Mouse (Mus musculus) stomach, embryonic 16.5 days (tissue): ENCODE measurements around the gene Zfp710. TPM values are rescaled to one million over a fixed set of nuclear protein-coding genes. Genes with fewer than 3 reads are reported as not detected.
A peak's percentile ranks its signal among the peaks of the same experiment; 100 is the strongest.
"Not testable (repeated sequence)": the region's sequence is repeated elsewhere in the genome, so short reads cannot be mapped to it uniquely, and the experiment has no call there.

ENCODE experiments used
- ATAC-seq: fragments of 200-750 bp; cut with Nextera tagmentation; 2 replicates; pipeline ENCODE4 v1.8.0; 2017; ENCODE audit warnings: moderate number of reproducible peaks, moderate TSS enrichment; ENCODE audit not compliant: insufficient read depth, low FRiP score
- H3K27ac ChIP-seq: fragments of 300-500 bp; sonication (generic); 2 replicates; pipeline ENCODE4 v1.5.1; 2014; ENCODE audit warnings: low read length
- H3K27me3 ChIP-seq: fragments of 300-500 bp; sonication (generic); 2 replicates; pipeline ENCODE4 v1.6.1; 2014; ENCODE audit warnings: low read length, control low read depth, mixed read lengths; ENCODE audit not compliant: control insufficient read depth, insufficient read depth
- H3K36me3 ChIP-seq: fragments of 300-500 bp; sonication (generic); 2 replicates; pipeline ENCODE4 v1.6.1; 2014; ENCODE audit warnings: low read length; ENCODE audit not compliant: control insufficient read depth, insufficient read depth
- H3K4me1 ChIP-seq: fragments of 300-500 bp; sonication (generic); 2 replicates; pipeline ENCODE4 v1.6.1; 2014; ENCODE audit warnings: low read length, control low read depth, mixed read lengths; ENCODE audit not compliant: control insufficient read depth, insufficient read depth
- H3K4me2 ChIP-seq: fragments of 300-500 bp; sonication (generic); 2 replicates; pipeline ENCODE4 v1.6.1; 2014; ENCODE audit warnings: low read depth, low read length, mixed read lengths
- H3K4me3 ChIP-seq: fragments of 300-500 bp; sonication (generic); replicated peaks from 2 replicates; pipeline ENCODE4 v1.5.1; 2014; ENCODE audit warnings: mild to moderate bottlenecking, low read length
- H3K9ac ChIP-seq: fragments of 300-500 bp; sonication (generic); 2 replicates; pipeline ENCODE4 v1.6.1; 2014; ENCODE audit warnings: low read length
- H3K9me3 ChIP-seq: fragments of 300-500 bp; sonication (generic); replicated peaks from 2 replicates; pipeline ENCODE4 v1.6.1; 2016; ENCODE audit warnings: low read length, control low read depth; ENCODE audit not compliant: control insufficient read depth
- WGBS: fragments of 180-500 bp; shearing (Covaris S2); extraction: QIAGEN DNeasy Blood & Tissue Kit; methylation state at CpG from one replicate; pipeline ENCODE4 v1.1.7; 2014; 5-methylcytosine and 5-hydroxymethylcytosine counted together
- polyA plus RNA-seq: library from polyadenylated mRNA; unstranded; fragments of >200 nt; fragmentation: Nextera tagmentation; extraction: Ambion mirVana; gene quantifications from 2 replicates; pipeline ENCODE4 v1.2.1, GENCODE M21; 2015

Zfp710 gene
- 14.3 and 16.7 TPM in 2 replicates for polyA plus RNA-seq

- ATAC-seq = peak; percentile 89
- 1% methylated on average over 42 of the region's 42 CpGs for WGBS
- H3K27me3 ChIP-seq = no peaks in the 10 kb centered on the region
These were observed at the start of gene Zfp710 for GRCm38 (mm10) chr7:80024521-80025390. Gene Zfp710 (plus strand): TSS chr7:80024814.

DNA sequence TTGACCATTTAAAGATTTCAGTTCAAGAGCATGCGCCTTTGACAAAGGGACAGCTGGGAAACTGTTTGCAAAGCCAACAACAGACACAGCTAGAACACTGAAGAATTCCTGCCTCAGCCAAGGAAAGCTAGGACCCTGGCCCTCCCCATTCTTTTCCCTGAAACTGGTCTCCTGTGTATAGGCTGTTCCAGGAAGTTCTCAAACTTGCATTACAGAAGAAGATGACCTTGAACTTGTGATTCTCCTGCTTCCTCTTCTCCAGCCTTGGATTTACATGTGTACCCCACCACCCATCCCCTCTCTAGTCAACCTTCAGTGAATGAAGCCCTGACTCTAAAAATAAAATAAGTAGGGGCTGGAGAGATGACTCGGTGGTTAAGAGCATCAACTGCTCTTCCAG, 49.3 kb upstream of the Zfp710 start:
- ATAC-seq = no peak
- no peak overlapping the region for H3K4me2 ChIP-seq
- no peak overlapping the region for H3K9ac ChIP-seq
- no peaks in the 10 kb centered on the region for H3K36me3 ChIP-seq
- no peak overlapping the region for H3K27ac ChIP-seq
- H3K4me1 ChIP-seq = no peaks in the 10 kb centered on the region
- 88% methylated on average over 2 of the region's 2 CpGs for WGBS
- no peak overlapping the region for H3K4me3 ChIP-seq
- H3K27me3 ChIP-seq = no peaks in the 10 kb centered on the region
- H3K9me3 ChIP-seq = no peaks in the 10 kb centered on the region

More at GRCm38 (mm10) chr7:80024521-80025390, at the start of gene Zfp710:
- peak within 1 kb of the TSS; percentile 96 for H3K4me2 ChIP-seq
- peak within 1 kb of the TSS; percentile 93 for H3K9ac ChIP-seq
- peak within 1 kb of the TSS; percentile 98 for H3K27ac ChIP-seq
- peaks cover 4% of the 10 kb centered on the region; the same call in 1 of the 2 replicates for H3K4me1 ChIP-seq
- H3K9me3 ChIP-seq = no peaks in the 10 kb centered on the region
- peak within 1 kb of the TSS; percentile 81 for H3K4me3 ChIP-seq
- H3K36me3 ChIP-seq = no peaks in the 10 kb centered on the region

GRCm38 (mm10) chr7:79986717-79987116, 37.9 kb upstream of the Zfp710 start:
- no peaks in the 10 kb centered on the region for H3K9me3 ChIP-seq
- H3K27ac ChIP-seq = no peak overlapping the region
- no peak for ATAC-seq
- WGBS = 82% methylated on average over 7 of the region's 7 CpGs
- no peak overlapping the region for H3K9ac ChIP-seq
- no peaks in the 10 kb centered on the region for H3K4me1 ChIP-seq
- no peaks in the 10 kb centered on the region for H3K36me3 ChIP-seq
- no peak overlapping the region for H3K4me3 ChIP-seq
- no peaks in the 10 kb centered on the region for H3K27me3 ChIP-seq
- no peak overlapping the region for H3K4me2 ChIP-seq

GRCm38 (mm10) chr7:79987745-79988144, 36.9 kb upstream of the Zfp710 start:
- no peak overlapping the region for H3K27ac ChIP-seq
- H3K4me2 ChIP-seq = no peak overlapping the region
- 39% methylated on average over 3 of the region's 3 CpGs for WGBS
- no peaks in the 10 kb centered on the region for H3K27me3 ChIP-seq
- no peaks in the 10 kb centered on the region for H3K9me3 ChIP-seq
- no peak overlapping the region for H3K4me3 ChIP-seq
- H3K9ac ChIP-seq = no peak overlapping the region
- H3K4me1 ChIP-seq = no peaks in the 10 kb centered on the region
- H3K36me3 ChIP-seq = no peaks in the 10 kb centered on the region
- no peak for ATAC-seq

DNA sequence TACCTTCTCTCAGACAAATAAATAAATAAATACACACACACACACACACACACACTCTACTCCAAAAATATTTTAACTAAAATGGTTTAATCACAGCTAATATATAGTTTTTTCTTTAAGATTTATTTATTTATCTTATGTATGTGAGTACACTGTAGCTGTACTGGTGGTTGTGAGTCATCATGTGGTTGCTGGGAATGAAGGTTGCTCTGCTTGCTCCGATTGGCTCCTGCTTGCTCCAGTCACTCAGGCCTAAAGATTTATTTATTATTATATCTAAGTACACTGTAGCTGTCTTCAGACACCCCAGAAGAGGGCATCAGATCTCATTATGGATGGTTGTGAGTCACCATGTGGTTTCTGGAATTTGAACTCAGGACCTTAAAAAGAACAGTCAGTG, 36.1 kb upstream of the Zfp710 start:
- H3K27me3 ChIP-seq, H3K9me3 ChIP-seq, H3K36me3 ChIP-seq, H3K9ac ChIP-seq, H3K4me1 ChIP-seq, ATAC-seq, H3K4me3 ChIP-seq, H3K27ac ChIP-seq, H3K4me2 ChIP-seq: not testable (repeated sequence)
- WGBS = 89% methylated on average over 1 of the region's 1 CpGs

- no peaks in the 10 kb centered on the region for H3K27me3 ChIP-seq
These were observed 30.1 kb upstream of the Zfp710 start for GRCm38 (mm10) chr7:79994476-79994875.

GRCm38 (mm10) chr7:79997761-79998160, 26.9 kb upstream of the Zfp710 start:
- H3K9ac ChIP-seq = no peak overlapping the region
- H3K4me3 ChIP-seq = no peak overlapping the region
- no peaks in the 10 kb centered on the region for H3K36me3 ChIP-seq
- 71% methylated on average over 1 of the region's 1 CpGs for WGBS
- H3K4me2 ChIP-seq = no peak overlapping the region
- ATAC-seq = no peak
- no peak overlapping the region for H3K27ac ChIP-seq
- no peaks in the 10 kb centered on the region for H3K9me3 ChIP-seq
- H3K4me1 ChIP-seq = no peaks in the 10 kb centered on the region
- H3K27me3 ChIP-seq = no peaks in the 10 kb centered on the region

More at GRCm38 (mm10) chr7:79994476-79994875, 30.1 kb upstream of the Zfp710 start:
- no peak overlapping the region for H3K27ac ChIP-seq
- no peaks in the 10 kb centered on the region for H3K36me3 ChIP-seq
- WGBS = 28% methylated on average over 8 of the region's 8 CpGs
- H3K9ac ChIP-seq = no peak overlapping the region
- H3K4me1 ChIP-seq = no peaks in the 10 kb centered on the region
- no peak overlapping the region for H3K4me2 ChIP-seq
- no peaks in the 10 kb centered on the region for H3K9me3 ChIP-seq
- ATAC-seq = no peak
- no peak overlapping the region for H3K4me3 ChIP-seq

- Histone ChIP-seq H3K4me2 (no peak overlapping the region), H3K4me3 (no peak overlapping the region), H3K27ac (no peak overlapping the region), H3K4me1 (no peaks in the 10 kb centered on the region), H3K9ac (no peak overlapping the region), H3K36me3 (no peaks in the 10 kb centered on the region), H3K27me3 (no peaks in the 10 kb centered on the region), H3K9me3 (no peaks in the 10 kb centered on the region)
- no peak for ATAC-seq
- 81% methylated on average over 11 of the region's 11 CpGs for WGBS
These were observed 22.1 kb upstream of the Zfp710 start for GRCm38 (mm10) chr7:80002353-80003055.
